Mouse (Mus musculus) cerebellum, postnatal 25 days (tissue): ENCODE results near the gene Eral1.
A peak's percentile ranks its signal among the peaks of the same experiment; 100 is the strongest.

Experiments used
- DNase-seq, 2 experiments: peaks; one replicate each; pipeline ENCODE4 v3.0.0; 2021; ENCODE audit warnings: mixed read lengths in 2 of 2

The Eral1 gene

DNA sequence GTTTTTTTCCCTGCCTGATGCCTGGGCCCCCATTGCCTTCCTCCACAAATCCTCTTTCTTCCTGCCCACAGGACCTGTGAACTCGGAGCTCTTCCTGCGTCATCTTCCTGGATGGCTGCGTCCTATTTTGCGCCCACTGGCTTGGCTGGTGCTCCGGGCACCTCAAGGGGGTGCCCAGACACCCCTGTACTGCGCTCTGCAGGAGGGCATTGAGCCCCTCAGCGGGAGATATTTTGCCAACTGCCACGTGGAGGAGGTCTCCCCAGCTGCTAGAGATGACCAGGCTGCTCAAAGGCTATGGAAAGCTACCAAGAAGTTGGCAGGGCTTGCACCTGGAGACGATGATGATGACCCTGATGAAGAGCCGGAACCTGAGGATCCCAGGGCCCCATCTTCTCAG is 43.4 kb downstream of the Eral1 start:
- DNase-seq, result no peak

DNA sequence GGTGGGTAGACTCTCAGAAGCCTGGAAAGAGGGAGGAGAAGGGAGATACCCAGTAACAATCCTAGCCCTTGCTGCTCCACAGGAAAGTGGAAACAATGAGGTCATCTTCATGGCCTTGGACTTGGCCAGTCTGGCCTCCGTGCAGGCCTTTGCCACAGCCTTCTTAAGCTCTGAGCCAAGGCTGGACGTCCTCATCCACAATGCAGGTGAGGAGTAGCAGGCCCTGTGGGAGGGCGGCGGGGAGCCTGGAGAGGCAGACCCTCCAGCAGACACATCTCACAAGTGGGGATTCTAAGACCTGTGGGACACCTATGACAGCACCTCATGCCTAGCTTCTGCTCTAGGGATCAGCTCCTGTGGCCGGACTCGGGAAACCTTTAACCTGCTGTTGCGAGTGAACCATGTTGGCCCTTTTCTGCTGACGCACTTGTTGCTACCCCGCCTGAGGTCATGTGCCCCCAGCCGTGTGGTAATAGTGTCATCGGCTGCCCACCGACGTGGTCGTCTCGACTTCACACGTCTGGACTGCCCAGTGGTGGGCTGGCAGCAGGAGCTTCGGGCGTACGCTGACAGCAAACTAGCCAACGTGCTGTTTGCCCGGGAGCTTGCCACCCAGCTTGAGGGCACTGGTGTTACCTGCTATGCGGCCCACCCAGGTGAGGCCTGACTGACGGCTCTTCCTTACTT is 46.1 kb downstream of the Eral1 start:
- no peak for DNase-seq

DNA sequence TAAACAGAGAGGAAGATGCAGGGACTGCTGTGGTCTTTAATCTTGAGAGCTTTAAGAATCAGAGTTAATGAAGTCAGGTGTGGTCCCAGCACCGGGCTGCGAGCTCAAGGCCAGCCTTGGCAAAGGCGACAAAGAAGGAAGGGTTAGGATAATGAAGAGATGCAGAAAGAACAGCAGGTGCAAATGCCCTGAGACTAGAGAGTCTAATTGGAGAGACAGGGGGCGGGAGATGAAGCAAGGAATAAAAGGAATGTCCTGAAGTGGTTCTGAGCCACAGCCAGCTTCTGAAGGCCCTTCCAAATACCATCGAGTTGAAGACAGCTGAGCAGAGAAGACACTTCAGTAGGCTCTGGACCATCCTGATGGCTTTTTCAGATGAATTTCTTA is 47.4 kb downstream of the Eral1 start:
- no peak for DNase-seq

DNA sequence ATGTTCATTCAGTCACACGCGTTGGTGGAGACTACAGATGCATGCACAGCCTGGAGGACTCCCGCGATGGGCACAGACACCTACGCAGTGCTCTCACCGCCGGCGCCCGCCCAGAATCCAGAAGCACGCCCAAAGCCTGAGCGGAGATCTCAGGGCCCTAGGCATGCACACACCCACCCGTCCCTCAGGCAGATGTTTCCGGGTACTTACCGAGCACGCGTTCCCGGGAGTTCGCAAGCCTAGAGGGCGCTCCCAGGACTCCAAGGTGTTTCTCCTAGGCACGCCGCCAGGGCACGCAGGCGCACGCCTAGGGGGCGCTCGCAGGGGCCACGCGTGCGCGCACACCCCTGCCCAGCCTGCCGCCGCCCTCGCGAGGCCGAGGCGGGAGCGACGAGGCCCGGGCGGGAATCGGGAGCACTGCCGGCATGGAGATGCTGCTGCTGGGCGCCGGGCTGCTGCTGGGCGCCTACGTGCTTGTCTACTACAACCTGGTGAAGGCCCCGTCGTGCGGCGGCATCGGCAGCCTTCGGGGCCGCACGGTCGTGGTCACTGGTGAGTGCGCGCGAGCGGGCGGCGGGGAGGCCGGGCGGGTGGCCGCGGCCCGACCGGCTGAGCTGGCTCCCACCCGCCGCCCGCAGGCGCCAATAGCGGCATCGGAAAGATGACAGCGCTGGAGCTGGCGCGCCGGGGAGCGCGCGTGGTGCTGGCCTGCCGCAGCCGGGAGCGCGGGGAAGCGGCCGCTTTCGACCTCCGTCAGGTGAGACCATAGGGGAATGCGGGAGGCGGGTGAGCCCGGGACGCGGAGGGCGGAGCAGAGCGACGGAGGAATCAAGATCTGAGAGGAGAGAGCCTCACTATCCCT is 48.0 kb downstream of the Eral1 start, which contains the start of gene Dhrs13:
TSS of gene Dhrs13 (plus strand) at position 334 of the 862 bp plus-strand sequence.
- peak; percentile 96 to 98 for DNase-seq

DNA sequence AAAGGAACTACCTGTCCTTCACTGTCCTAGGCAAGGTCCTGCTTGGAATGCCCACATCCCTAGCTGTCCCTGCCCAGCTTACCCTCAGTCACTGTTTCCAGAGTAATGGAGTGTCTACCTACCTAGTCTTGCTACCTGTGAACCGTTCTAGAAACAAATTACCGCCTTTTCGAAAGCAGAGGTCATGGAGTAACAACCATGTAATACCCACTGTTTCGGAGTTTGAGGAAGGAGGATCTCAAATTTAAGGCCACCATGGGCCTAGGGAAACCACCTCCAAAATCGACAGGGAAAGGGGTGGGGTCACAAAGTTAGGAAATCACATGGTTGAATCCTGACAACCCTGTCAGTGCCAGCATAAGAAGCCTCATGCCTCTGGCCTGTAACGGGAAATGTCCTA is 48.8 kb downstream of the Eral1 start:
- DNase-seq, result no peak

DNA sequence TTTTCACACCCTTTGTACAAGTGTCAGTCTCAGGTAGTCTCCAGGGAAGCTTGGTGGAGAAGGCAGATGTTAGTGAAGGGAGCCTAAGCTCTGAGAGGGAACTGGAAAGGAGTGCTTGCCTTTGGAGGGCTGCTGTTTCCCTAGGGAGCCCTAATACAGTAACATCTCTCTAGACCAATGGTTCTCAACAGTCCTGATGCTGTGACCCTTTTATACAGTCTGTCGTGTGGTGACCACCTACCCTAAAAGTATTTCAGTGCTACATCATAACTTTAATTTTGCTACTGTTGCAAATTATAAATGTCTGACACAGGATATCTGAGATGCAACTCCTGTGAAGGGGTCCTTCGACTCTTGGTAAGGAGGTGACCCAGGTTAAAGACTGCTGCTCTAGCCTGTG is 49.6 kb downstream of the Eral1 start:
- DNase-seq, result no peak

DNA sequence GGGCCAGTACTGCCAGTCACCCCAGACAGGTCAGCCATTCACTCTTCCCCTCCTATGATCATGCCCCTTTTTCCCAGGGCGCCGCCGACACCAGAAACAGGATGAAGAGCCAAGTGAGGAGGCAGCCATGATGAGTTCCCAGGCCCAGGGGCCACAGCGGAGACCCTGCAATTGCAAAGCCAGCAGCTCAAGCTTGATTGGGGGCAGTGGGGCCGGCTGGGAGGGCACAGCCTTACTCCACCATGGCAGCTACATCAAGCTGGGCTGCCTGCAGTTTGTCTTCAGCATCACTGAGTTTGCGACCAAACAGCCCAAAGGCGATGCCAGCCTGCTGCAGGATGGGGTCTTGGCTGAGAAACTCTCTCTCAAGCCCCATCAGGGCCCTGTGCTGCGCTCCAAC is 50.9 kb downstream of the Eral1 start:
- no peak for DNase-seq

DNA sequence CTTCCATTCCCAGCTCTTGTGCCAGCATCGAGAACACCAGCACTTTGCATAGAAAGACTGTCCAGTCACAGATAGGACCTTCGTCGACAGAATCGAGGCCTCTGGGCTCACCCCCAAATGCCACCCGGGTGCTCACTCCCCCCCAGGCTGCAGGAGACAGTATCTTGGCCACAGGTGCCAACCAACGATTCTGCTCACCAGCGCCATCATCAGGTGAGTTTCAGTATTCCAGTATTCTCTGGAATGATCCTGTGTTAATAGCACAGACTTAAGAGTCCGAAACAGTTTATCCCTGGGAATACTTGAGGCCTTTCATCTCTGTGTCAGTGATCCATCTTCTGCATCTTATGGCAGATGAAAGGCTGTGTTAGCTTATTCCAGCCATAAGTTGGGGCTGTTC is 56.6 kb downstream of the Eral1 start:
- peak in 1 of 2 experiments; percentile 56 for DNase-seq
